Mouse (Mus musculus) forebrain, postnatal 0 days (tissue): ENCODE measurements around the gene Runx1. TPM values are rescaled to one million over a fixed set of nuclear protein-coding genes. Genes with fewer than 3 reads are reported as not detected.

ENCODE experiments used
- ATAC-seq: fragments of 200-750 bp; cut with Nextera tagmentation; 2 replicates; pipeline ENCODE4 v1.8.0; 2017; ENCODE audit warnings: mild to moderate bottlenecking, moderate library complexity
- DNase-seq: peaks from one replicate; pipeline ENCODE4 v3.0.0-alpha.2; 2015
- H3K27ac ChIP-seq: fragments of 300-500 bp; sonication (generic); 2 replicates; pipeline ENCODE4 v1.5.1; 2014; ENCODE audit warnings: low read depth, mild to moderate bottlenecking, antibody characterized with exemption, low read length, moderate library complexity, mixed read lengths
- H3K27me3 ChIP-seq: fragments of 300-500 bp; sonication (generic); 2 replicates; pipeline ENCODE4 v1.6.1; 2014; ENCODE audit warnings: mild to moderate bottlenecking, low read length, mixed read lengths; ENCODE audit not compliant: insufficient read depth
- H3K36me3 ChIP-seq: fragments of 300-500 bp; sonication (generic); 2 replicates; pipeline ENCODE4 v1.6.1; 2014; ENCODE audit warnings: mild to moderate bottlenecking, moderate library complexity; ENCODE audit not compliant: insufficient read depth
- H3K4me1 ChIP-seq: fragments of 300-500 bp; sonication (generic); 2 replicates; pipeline ENCODE4 v1.6.1; 2014; ENCODE audit warnings: antibody characterized with exemption; ENCODE audit not compliant: insufficient read depth
- H3K4me2 ChIP-seq: fragments of 300-500 bp; sonication (generic); 2 replicates; pipeline ENCODE4 v1.6.1; 2014; ENCODE audit warnings: low read depth, mild to moderate bottlenecking, moderate library complexity
- H3K4me3 ChIP-seq: fragments of 300-500 bp; sonication (generic); 2 replicates; pipeline ENCODE4 v1.5.1; 2014; ENCODE audit warnings: low read depth, low read length, mixed read lengths
- H3K9ac ChIP-seq: fragments of 300-500 bp; sonication (generic); 2 replicates; pipeline ENCODE4 v1.6.1; 2014; ENCODE audit warnings: mild to moderate bottlenecking
- H3K9me3 ChIP-seq: fragments of 300-500 bp; sonication (generic); 2 replicates; pipeline ENCODE4 v1.6.1; 2016; ENCODE audit warnings: low read length
- CTCF ChIP-seq: sonication (generic); IDR thresholded peaks from 2 replicates; pipeline ENCODE4 v1.5.1; 2016; ENCODE audit warnings: antibody characterized with exemption, control low read depth, low read depth
- WGBS: fragments of 180-500 bp; shearing (Covaris S2); extraction: QIAGEN DNeasy Blood & Tissue Kit; methylation state at CpG from one replicate; pipeline ENCODE4 v1.1.7; 2014; 5-methylcytosine and 5-hydroxymethylcytosine counted together
- polyA plus RNA-seq: library from polyadenylated mRNA; unstranded; fragments of >200 nt; fragmentation: Nextera tagmentation; extraction: Ambion mirVana; gene quantifications from 2 replicates; pipeline ENCODE4 v1.2.1, GENCODE M21; 2015
- total RNA-seq: library from RNA; depleted of rRNA; stranded (reverse); fragments of >200 nt; gene quantifications from 2 replicates; pipeline ENCODE4 v1.2.3, GENCODE M21; 2014

Gene Runx1
- total and polyA plus RNA-seq, 2 experiments from 2014 or later = 0.46 to 1.2 TPM

GRCm38 (mm10) chr16:92591783-92592182 is 234.2 kb downstream of the Runx1 start:
- Histone ChIP-seq H3K27ac (no peak overlapping the region), H3K4me3 (no peak overlapping the region), H3K27me3 (no peaks in the 10 kb centered on the region), H3K36me3 (no peaks in the 10 kb centered on the region), H3K4me1 (no peaks in the 10 kb centered on the region), H3K9ac (no peak overlapping the region), H3K9me3 (no peaks in the 10 kb centered on the region), H3K4me2 (no peak overlapping the region)
- DNase-seq (no peak), ATAC-seq (no peak)
- WGBS = 93% methylated on average over 6 of the region's 6 CpGs
- TF ChIP-seq CTCF = no peak

GRCm38 (mm10) chr16:92587836-92588235 is 238.1 kb downstream of the Runx1 start:
- no peak for ATAC-seq
- 86% methylated on average over 4 of the region's 4 CpGs for WGBS
- H3K27me3 ChIP-seq = no peaks in the 10 kb centered on the region

GRCm38 (mm10) chr16:92581767-92582166 is 244.2 kb downstream of the Runx1 start:
- Histone ChIP-seq H3K4me2 (no peak overlapping the region), H3K9ac (no peak overlapping the region), H3K27ac (no peak overlapping the region), H3K27me3 (no peaks in the 10 kb centered on the region), H3K9me3 (no peaks in the 10 kb centered on the region), H3K36me3 (no peaks in the 10 kb centered on the region), H3K4me1 (no peaks in the 10 kb centered on the region), H3K4me3 (no peak overlapping the region)
- no peak for DNase-seq
- TF ChIP-seq CTCF = no peak
- no peak for ATAC-seq
- WGBS = 86% methylated on average over 10 of the region's 10 CpGs

More at GRCm38 (mm10) chr16:92587836-92588235, 238.1 kb downstream of the Runx1 start:
- Histone ChIP-seq H3K36me3 (no peaks in the 10 kb centered on the region), H3K9ac (no peak overlapping the region), H3K9me3 (no peaks in the 10 kb centered on the region), H3K4me3 (no peak overlapping the region), H3K27ac (no peak overlapping the region), H3K4me1 (no peaks in the 10 kb centered on the region), H3K4me2 (no peak overlapping the region)
- no peak for TF ChIP-seq CTCF
- no peak for DNase-seq

- 78% methylated on average over 10 of the region's 10 CpGs for WGBS
- H3K4me3 ChIP-seq = no peak overlapping the region
- no peak for DNase-seq
- H3K27me3 ChIP-seq = no peaks in the 10 kb centered on the region
- H3K36me3 ChIP-seq = no peaks in the 10 kb centered on the region
- H3K9ac ChIP-seq = no peak overlapping the region
- no peaks in the 10 kb centered on the region for H3K9me3 ChIP-seq
- H3K27ac ChIP-seq = no peak overlapping the region
- H3K4me2 ChIP-seq = no peak overlapping the region
- ATAC-seq = no peak
- H3K4me1 ChIP-seq = no peaks in the 10 kb centered on the region
- no peak for TF ChIP-seq CTCF
Measured at GRCm38 (mm10) chr16:92580981-92581380, 245.0 kb downstream of the Runx1 start.

GRCm38 (mm10) chr16:92578915-92579653 is 246.9 kb downstream of the Runx1 start:
- no peak overlapping the region for H3K27ac ChIP-seq
- ATAC-seq (no peak), DNase-seq (no peak)
- H3K36me3 ChIP-seq = no peaks in the 10 kb centered on the region
- no peaks in the 10 kb centered on the region for H3K4me1 ChIP-seq
- 84% methylated on average over 7 of the region's 7 CpGs for WGBS
- H3K4me2 ChIP-seq = no peak overlapping the region
- no peak overlapping the region for H3K9ac ChIP-seq
- no peak overlapping the region for H3K4me3 ChIP-seq
- H3K27me3 ChIP-seq = no peaks in the 10 kb centered on the region
- no peak for TF ChIP-seq CTCF
- H3K9me3 ChIP-seq = no peaks in the 10 kb centered on the region

- DNase-seq = no peak
- Histone ChIP-seq H3K4me1 (no peaks in the 10 kb centered on the region), H3K4me2 (no peak overlapping the region), H3K9me3 (no peaks in the 10 kb centered on the region), H3K27ac (no peak overlapping the region), H3K9ac (no peak overlapping the region), H3K4me3 (no peak overlapping the region), H3K36me3 (no peaks in the 10 kb centered on the region), H3K27me3 (no peaks in the 10 kb centered on the region)
- no peak for ATAC-seq
- no peak for TF ChIP-seq CTCF
- WGBS = 81% methylated on average over 9 of the region's 9 CpGs
Measured at GRCm38 (mm10) chr16:92577381-92577780, 248.6 kb downstream of the Runx1 start.

- Histone ChIP-seq H3K36me3 (no peaks in the 10 kb centered on the region), H3K4me2 (no peak overlapping the region), H3K27me3 (no peaks in the 10 kb centered on the region), H3K9me3 (no peaks in the 10 kb centered on the region), H3K9ac (no peak overlapping the region), H3K4me1 (no peaks in the 10 kb centered on the region), H3K4me3 (no peak overlapping the region), H3K27ac (no peak overlapping the region)
- ATAC-seq (no peak), DNase-seq (no peak)
- TF ChIP-seq CTCF = no peak
- 87% methylated on average over 10 of the region's 10 CpGs for WGBS
Measured at GRCm38 (mm10) chr16:92575792-92576191, 250.2 kb downstream of the Runx1 start.
